Mouse (Mus musculus) urinary bladder, postnatal 36 days (tissue): ENCODE results near the gene Tmem179.

Source experiments
- DNase-seq, 2 experiments: peaks; one replicate each; pipeline ENCODE4 v3.0.0; 2022; ENCODE audit warnings: low spot score in 2 of 2, mixed read lengths in 1 of 2

The Tmem179 gene

DNA sequence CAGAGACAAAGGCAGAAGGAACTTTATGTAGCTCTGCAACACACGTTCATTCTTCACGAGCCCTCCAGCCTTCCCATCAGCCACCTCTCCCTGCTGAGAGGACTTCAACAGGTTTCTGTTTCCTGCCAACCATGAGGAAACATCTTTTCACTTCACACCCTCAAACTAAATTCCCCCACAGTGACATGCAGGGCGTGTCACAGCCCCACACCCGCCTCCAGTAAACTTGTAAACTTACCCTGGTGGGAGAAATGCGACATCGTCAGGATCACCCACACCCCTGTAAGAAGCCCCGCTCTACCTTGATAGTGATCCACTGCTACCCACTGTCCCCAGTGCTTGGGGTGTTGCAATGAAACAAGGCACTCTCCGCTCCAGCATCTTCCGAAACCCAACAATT lies 21.8 kb upstream of the Tmem179 start:
- no peak for DNase-seq

DNA sequence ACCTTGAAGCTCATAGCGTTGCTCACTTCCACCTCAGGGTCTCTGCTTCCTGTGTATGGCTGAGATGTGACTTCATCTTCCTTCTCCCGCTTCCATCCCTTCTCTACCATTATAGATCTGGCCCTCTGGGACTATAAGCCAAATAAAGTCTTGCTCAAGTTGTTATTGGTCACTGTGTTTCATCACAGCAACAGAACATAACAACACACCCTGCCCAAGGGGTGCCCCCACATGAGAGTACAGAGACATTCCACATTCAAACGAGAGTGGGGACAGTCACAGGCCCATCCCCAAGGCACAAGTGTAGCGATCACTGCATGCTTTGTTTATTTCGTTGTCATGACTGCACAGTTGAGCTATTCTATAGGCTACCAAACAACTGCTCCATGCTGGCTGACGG lies 20.7 kb upstream of the Tmem179 start:
- no peak for DNase-seq

DNA sequence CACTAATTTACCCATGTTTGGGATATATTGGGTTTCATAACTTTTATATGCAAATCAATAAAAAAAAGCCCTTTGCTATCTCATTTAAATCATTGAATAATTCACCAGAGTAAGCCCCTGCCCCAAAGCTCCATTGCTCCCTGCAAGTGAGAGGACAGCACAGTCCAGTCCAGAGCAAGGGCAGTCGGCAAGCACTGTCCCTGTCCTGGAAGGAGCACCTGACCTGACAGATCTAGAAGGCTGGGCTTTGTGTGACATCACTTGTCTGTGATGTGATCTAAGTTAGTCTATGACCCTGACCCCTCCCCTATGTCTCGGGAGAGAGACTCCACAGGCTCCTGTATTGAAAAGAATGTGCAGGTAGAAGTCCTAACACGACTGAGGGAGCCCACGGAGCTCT lies 17.2 kb upstream of the Tmem179 start:
- no peak for DNase-seq

DNA sequence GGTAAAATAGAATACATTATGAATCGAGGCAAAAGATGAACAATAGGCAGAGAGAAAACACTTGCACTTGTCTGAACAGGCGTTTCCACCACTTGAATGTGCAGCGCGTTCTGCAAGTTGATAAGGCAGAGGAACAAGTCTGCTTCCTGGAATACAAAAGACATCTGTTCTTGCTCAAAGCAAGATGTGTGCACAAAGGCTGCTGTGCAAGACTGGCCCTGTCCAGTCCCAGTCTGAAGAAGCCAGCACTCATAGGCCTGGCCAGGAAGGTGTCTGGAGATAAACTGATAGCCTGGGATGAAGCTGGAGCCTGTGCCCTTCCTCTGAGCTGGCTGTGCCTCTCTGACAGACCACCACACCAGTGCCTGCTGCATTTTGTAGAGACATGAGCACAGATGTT lies 1.6 kb upstream of the Tmem179 start:
- DNase-seq = peak in 1 of 2 experiments; percentile 23

DNA sequence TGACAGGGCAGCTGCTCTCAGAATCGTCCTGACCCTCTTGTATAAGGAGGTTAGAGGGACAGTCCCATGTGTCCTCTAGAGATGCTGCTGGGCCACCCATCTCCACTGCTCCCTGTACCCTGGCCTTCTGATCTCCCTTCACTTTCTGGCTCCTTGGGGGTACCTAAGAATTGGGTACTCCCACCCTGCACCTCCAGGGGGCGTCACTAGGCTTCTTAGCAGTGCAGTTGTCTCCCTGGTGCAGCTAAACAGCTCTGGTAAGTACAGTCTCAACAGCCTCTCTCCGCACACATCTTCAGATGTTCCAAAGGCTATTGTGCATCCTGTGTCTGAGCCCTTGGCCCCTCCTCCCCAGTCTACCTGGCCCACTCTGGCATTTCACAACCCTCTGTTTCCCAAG lies 1.6 kb downstream of the Tmem179 start:
- no peak for DNase-seq

DNA sequence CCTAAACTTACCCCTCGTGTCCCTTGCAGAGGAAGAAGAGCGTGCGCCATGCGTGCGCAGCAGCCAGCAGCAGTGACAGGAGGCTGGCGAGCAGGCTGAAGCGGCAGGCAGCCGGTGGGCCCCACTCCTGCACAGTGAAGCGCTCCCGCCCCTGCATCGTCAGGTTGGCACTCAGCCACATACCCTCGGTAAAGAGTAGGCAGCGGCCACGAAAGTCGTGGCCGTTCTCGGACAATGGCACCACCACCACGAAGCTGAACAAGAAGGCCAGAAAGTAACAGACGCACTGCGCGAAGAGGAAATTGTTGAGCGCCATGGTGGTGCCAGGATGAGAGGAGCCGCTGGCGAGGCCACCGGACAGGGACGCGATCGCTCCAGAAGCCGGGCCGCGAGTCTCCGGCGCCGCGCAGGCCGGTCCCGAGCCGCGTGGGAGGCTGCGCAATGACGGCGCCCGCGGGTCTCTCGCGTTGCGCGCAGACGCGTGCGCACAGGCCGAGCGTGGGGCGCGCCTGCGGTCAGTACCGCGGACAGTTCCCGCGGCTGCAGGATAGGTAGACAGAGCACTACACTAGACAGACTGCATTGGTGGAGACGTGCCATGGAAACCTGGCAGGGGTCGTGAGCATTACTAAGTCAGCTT lies 5.7 kb downstream of the Tmem179 start:
- DNase-seq = no peak

DNA sequence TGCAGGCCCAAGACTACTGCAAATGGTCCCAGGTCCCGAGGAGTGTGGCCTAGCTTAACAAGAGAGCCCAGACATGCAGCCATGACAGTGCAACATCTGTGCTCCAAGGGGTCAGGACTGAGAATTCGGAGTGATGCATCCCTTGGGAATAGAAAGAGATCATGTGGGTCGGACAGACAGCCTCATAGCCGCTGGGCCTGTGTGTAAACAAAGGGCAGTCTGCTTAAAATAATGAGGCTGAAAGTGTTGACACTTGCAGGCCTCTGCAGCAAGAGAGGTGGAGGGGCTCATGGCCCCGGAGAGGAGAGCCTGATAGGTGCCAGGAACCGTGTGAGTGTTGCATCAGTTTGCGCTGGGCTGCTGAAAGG lies 6.2 kb downstream of the Tmem179 start:
- DNase-seq = no peak

DNA sequence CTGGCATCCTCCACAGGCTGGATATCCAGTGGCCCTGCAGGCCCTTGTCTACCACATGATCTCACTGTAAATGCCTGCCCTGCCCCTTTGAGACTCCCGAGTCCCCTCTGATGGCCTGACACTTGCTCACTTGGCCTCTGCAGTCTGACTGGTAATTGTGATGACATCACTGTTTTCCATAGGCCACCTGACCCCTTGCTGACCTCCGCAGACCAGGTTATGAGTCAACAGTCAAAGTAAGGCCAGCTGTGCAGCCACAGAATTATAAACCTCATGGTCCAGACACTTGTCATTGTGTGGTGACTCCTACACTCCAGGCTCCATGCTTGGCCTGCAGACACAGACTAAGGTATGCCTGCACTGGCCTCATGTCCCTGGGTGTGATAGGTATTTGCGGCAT lies 8.6 kb downstream of the Tmem179 start:
- DNase-seq = no peak

DNA sequence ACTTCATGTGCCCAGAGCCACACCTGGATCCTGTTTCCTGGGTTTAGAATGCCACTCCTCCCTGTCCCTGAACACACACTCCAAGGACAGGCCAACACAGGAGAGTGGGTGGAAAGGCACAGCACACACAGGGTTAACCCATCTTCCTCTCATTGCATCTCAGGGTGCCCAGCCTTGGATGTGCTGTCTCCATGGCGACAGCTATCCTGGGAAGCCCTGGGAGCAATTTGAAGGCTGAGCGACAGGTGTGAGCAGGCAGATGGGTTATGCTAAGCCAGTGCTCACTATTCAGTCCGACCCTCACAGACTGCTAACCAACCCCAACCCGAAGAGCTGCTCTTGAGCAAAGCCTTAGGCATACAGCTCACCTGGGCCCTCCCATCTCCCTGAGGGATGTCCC lies 9.3 kb downstream of the Tmem179 start:
- no peak for DNase-seq

DNA sequence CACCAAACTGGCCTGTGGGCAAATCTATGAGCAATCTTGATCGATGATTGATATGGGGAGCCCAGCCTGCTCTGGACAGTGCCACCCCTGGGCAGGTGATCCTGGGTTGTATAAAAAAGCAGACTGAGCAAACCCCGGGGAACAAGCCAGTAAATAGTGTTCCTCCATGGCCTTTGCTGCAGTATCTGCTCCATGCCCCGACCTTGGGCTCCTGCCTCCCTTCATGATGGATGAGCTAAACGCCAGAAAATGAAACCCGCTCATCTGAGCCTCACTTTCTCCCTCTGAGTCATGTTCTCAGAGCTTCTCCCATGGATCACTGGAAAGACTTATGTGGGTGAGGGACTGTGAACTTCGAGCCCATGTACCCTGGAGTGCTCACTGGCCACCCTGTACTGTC lies 10.3 kb downstream of the Tmem179 start:
- DNase-seq = no peak

DNA sequence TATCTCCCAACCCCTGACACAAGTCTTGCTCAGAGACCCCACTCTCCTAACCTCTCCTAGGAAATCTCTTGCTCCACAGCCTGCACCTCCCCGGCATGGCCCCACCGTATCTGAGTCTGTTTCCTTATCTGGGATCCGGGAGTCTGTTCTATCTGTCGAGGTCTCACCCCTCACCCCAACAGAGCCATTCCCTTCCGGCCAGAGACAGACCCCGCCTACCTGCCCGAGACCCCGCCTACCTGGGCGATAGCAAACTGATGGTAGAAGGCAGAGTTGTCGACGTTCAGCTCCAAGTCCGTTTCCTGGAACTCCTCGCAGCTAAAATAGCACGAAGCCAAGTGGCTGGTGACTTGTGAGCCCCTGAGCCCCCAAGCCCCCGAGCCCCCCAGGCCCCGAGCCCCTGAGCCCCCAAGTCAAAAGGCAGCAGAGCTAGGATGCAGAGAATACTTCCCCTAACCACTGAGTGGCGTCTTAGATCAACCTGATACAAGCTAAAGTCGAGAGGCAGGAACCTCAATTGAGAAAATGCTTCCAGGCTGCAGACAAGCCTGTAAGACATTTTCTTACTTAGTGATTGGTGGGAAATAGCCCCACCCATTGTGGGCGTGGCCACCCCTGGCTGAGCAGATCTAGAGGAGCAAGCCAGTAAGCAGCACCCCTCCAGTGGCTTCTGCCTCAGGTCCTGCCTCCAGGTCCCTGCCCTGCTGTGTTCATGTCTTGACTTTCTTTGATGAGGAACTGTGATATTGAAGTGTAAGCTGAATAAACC lies 13.4 kb downstream of the Tmem179 start:
- DNase-seq = no peak

DNA sequence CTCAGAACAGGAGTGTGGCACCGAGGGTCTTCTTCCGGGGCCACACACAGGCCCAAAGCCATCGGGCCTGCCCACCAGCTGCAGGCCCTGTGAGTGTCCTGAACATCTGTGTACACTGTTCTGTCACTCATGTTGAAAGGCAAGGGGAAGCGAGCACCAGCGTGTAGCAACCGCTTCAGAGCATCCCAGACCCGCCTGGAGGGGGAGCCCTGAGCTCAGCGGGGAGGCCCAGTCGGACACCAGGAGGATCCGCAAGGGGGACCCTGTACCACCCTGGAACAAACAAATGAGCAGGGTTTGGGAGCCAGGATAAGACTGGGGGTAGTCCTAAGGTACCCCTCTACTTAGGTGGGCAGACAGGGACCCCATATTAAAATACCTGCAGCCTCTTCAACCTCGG lies 17.9 kb downstream of the Tmem179 start:
- DNase-seq = peak in 1 of 2 experiments; percentile 36

DNA sequence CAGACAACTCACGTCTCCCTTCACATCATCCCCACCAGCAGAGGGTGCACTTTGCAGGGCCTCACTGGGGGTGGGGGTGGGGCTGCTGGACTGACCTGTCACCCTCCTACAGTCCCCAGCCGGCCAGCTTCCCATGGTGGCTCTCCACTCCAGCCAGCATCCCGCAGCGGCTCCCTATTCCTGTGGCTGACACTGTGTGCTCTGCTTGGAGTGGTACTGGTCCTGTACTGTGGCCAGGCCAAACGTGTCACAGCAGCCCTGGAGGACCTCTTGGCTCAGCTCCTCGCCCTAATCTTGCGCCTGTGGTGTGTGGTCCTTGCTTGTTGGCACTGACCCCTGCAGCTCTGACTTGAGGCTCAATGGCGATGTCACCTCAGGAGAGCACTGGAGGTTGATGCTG lies 18.8 kb downstream of the Tmem179 start:
- DNase-seq = no peak

DNA sequence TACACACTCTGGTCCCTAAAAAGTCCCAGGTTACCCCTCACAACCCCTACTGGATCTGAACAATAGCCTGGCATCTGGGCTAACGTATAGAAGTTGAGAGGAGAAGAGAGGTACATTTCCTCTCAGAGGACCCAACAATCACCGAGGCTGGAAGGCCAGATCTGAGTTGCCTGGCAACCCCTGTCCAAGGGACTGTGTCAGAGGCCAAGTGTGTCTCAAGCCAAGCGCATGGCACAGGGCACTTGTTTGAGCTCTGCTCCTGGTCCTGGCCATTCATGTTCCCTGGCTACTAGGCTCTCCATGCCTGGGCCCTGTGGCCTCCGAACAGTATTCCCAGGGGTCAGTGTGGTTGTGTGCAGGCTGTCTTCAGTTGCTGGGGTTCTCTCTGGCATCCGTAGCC lies 20.4 kb downstream of the Tmem179 start:
- DNase-seq = peak in 1 of 2 experiments; percentile 62

DNA sequence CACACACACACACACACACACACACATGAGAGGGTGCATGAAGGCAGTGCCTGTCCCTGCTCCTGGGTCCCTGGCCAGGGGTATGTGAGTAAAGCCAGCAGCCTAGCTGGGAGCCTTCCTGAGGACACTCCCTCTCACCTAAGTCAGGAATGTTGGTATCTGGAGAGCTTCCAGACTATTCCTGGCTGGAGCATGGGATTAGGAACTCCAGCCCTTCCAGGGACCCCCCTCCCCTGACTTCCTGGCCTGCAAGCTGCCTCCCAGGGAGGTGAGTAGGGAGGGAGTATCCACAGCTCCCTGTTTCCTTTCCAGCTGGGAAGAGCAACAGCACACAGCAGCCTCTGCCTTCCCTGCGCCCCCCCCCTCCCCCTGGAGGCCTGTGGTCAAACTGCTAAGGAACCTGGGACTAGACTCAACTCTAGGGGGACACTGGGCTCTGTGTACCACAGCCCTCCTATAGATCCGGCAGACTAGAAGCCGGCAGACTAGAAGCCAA lies 26.1 kb downstream of the Tmem179 start:
- DNase-seq = peak in 1 of 2 experiments; percentile 33

DNA sequence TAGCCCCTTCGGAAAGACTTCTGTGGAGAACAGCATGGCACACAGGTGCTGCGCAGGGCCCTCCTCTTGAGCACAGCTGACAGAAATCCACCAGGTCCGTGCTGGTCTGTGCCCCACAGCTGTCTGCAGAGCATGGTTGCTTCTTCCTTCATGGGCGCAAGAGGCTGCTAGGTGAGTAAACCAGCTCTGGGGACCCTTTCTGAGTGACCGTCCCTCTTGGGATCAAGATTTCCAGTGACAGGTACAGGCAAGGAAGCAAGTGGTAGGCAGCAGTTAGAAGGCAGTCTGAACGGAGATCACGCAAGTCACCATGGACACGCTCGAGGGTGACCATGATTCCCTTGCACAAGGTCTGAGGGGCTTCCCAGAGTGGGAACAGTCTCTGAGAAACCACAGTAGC lies 27.0 kb downstream of the Tmem179 start:
- no peak for DNase-seq

DNA sequence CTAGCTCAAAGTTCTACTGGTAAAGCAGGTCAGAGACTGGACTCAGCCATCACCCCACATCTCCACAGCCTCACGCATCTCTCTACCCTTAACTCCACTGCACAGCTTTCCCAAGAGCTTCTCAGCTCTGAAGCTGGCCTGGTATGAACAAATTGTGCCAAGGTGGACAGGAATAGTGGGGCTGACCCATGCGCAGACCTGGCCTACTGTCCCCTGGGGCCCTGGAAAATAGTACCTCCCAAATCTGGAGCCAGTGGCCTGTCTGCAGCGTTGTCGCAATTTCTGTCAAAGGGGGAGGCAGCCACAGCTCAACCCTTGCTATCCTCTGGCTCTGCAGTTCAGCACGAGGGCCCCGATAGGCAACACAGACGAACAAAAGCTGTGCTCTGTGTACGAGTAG lies 27.4 kb downstream of the Tmem179 start, which contains the start of gene A530016L24Rik:
A530016L24Rik (plus strand) TSS at position 315 of the 400 bp plus-strand sequence.
- DNase-seq = peak in 1 of 2 experiments; percentile 51

DNA sequence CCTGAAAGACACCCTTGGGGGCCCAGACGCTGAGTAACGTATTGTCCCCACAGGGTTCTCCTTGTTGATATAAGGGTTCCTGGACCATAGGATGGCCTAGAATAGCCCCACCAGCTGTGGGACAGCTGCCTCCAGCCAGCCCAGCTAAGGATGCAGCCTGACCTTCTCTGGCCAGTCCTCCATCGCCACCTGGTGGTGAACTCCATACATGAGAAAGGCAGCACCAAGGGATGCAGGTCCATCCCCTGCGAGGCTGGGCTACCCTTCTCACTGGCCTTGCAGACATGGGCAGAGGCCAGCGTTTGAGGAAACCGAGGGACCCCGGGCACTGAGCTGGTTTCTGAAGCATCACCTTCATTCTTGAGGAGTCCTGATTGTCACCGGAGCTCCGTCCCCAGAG lies 42.8 kb downstream of the Tmem179 start:
- peak; percentile 70 to 85 for DNase-seq

DNA sequence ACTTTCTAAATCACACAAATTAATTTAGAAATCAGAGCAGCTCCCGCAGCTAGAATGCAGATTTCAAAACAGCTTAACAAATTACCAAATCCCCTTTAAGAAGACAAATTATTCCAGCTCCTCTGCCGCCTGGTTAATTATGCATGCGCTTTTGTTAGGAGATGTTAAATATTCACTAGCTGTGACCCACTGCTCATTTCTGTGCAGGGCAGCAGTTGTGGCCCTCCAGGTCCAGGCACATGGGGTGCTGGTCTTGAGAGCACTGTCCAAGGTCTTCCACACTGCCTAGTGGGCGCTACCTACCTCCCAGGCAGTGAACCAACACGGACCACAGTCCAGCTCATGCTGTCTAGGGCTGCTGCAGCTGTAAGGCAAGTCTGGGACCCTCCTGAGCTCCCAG lies 46.3 kb downstream of the Tmem179 start:
- DNase-seq = no peak

DNA sequence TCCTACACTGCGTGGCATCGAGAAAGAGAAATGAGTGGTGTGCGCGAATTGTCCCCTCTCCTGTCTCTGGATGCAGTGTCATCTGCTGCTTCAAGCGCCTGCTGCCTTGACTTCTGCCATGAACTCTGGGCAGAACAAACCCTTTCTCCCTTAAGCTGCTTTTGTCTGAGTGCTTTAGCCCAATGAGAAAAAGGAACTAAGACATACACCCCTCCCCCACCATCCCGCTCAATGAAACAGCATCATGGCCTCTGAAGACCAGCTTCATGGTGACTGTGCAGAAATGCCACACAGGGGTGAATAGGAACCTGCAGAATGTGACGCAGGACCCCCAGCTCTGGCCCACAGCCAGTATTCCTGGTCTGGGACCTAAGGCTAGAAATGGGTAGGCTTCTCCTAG lies 47.2 kb downstream of the Tmem179 start:
- no peak for DNase-seq

DNA sequence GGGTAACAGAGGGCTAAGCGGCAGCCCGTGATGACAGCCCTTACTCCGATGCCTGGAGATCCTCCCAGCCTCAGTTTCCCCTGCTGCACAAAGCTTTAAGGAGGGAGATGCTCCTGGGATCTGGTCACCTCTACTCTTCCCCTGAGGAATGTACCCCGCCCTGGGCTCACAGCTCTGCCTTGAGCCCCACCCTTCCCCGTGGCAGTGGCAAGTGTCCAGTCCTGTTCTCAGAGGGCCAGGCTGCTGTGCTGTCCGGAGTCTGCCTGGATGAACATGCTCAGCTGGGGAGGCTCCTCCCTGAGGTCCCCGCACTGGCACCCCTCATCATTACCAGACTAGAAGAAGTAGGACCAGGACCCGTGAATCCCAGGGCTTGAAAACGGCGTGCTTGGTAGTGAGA lies 49.2 kb downstream of the Tmem179 start:
- no peak for DNase-seq

DNA sequence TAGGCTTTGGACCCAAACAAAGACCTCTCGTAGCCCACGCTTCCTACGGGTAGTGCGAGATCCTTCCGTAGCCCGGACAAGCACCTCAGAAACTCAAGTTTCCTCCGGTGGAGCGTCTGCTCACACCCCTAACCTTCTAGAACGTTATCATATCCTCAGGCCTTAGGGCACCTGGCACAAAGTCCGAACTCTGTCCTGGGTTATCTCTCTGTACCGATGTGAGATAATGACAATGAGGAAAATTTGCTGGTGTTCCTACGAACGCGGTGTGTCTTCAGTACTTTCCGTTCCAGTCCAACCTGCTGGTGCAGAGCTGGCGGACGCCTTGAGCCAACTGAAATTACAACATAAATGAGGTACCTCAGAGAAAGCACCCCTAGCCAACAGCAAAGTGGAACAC lies 50.6 kb downstream of the Tmem179 start:
- DNase-seq = no peak

DNA sequence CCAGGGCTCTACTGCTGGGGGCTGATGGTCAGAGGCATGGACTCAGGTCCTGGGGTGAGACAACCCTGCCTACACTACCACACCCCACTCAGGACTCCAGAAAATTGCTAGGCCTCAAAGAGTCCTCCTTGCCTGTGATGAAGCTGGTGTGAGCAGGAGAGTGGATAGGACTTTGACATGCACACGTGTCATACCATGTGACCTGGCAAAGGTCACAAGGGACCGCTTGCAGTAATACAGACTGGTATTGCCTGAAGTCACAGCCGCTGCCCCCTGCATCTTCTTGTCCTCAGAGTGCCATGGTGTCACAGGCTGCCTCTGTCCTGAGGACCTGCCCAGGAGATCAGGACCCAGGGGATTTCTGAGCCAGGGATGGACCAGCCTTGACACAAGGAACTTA lies 52.0 kb downstream of the Tmem179 start:
- DNase-seq = no peak
